Mouse (Mus musculus) lung, postnatal 0 days (tissue): ENCODE data around the gene Mybpc1. TPM values are rescaled to one million over a fixed set of nuclear protein-coding genes. Genes with fewer than 3 reads are reported as not detected.

Experiments
- ATAC-seq: fragments of 200-750 bp; cut with Nextera tagmentation; 2 replicates; pipeline ENCODE4 v1.8.0; 2017; ENCODE audit warnings: moderate library complexity
- DNase-seq: peaks from one replicate; pipeline ENCODE4 v3.0.0-alpha.2; 2016; ENCODE audit warnings: low spot score
- H3K27ac ChIP-seq: fragments of 300-500 bp; sonication (generic); 2 replicates; pipeline ENCODE4 v1.5.1; 2014; ENCODE audit warnings: antibody characterized with exemption, mild to moderate bottlenecking, low read length, mixed read lengths
- H3K27me3 ChIP-seq: fragments of 300-500 bp; sonication (generic); replicated peaks from 2 replicates; pipeline ENCODE4 v1.6.1; 2014; ENCODE audit warnings: low read length, mixed read lengths; ENCODE audit not compliant: insufficient read depth
- H3K36me3 ChIP-seq: fragments of 300-500 bp; sonication (generic); 2 replicates; pipeline ENCODE4 v1.6.1; 2014; ENCODE audit warnings: low read length, mixed read lengths; ENCODE audit not compliant: insufficient read depth
- H3K4me1 ChIP-seq: fragments of 300-500 bp; sonication (generic); 2 replicates; pipeline ENCODE4 v1.6.1; 2014; ENCODE audit warnings: antibody characterized with exemption, low read depth, low read length, mixed read lengths; ENCODE audit not compliant: insufficient read depth
- H3K4me2 ChIP-seq: fragments of 300-500 bp; sonication (generic); replicated peaks from 2 replicates; pipeline ENCODE4 v1.6.1; 2014; ENCODE audit warnings: low read depth, mild to moderate bottlenecking, low read length, moderate library complexity, mixed read lengths
- H3K4me3 ChIP-seq: fragments of 300-500 bp; sonication (generic); 2 replicates; pipeline ENCODE4 v1.5.1; 2014; ENCODE audit warnings: low read depth, low read length
- H3K9ac ChIP-seq: fragments of 300-500 bp; sonication (generic); replicated peaks from 2 replicates; pipeline ENCODE4 v1.6.1; 2014; ENCODE audit warnings: low read depth, mild to moderate bottlenecking
- H3K9me3 ChIP-seq: fragments of 300-500 bp; sonication (generic); 2 replicates; pipeline ENCODE4 v1.6.1; 2016; ENCODE audit warnings: low read length, mixed read lengths
- CTCF ChIP-seq: IDR thresholded peaks from 2 replicates; pipeline ENCODE4 v1.5.1; 2016; ENCODE audit warnings: antibody characterized with exemption, mild to moderate bottlenecking
- EP300 ChIP-seq: IDR thresholded peaks from 2 replicates; pipeline ENCODE4 v1.6.1; 2016; ENCODE audit warnings: antibody characterized with exemption, mild to moderate bottlenecking, control low read depth
- WGBS: fragments of 180-500 bp; shearing (Covaris S2); extraction: QIAGEN DNeasy Blood & Tissue Kit; methylation state at CpG from one replicate; pipeline ENCODE4 v1.1.7; 2014; 5-methylcytosine and 5-hydroxymethylcytosine counted together
- polyA plus RNA-seq: library from polyadenylated mRNA; unstranded; fragments of >200 nt; fragmentation: Nextera tagmentation; extraction: Ambion mirVana; gene quantifications from 2 replicates; pipeline ENCODE4 v1.2.1, GENCODE M21; 2015

The Mybpc1 gene
- polyA plus RNA-seq, 1 experiment from 2014 or later = 0.10 TPM

DNA sequence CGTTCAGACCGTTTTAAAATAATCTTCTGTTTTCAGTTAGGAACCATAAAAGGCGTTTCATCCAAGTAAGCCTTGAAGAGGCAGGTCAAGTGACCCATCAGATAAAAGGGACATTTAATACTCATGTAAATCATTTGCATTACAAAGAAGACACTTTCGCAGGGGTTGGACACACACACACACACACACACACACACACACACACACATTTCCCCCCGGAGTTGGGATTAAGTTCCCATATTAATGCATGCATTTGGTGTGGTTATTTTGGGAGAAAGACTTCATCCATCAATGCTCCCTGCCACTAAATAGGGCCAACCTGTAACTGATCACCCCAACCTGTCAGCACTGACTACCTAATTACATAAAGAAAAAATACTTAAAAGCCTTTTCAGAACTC, 1.7 kb downstream of the Mybpc1 start:
- no peak overlapping the region for H3K4me3 ChIP-seq
- no peaks in the 10 kb centered on the region for H3K36me3 ChIP-seq
- no peaks in the 10 kb centered on the region for H3K27me3 ChIP-seq
- 27% methylated on average over 5 of the region's 5 CpGs for WGBS
- H3K27ac ChIP-seq = no peak overlapping the region
- TF ChIP-seq CTCF (no peak), EP300 (no peak)
- no peak for ATAC-seq
- no peak overlapping the region for H3K4me2 ChIP-seq
- H3K9ac ChIP-seq = no peak overlapping the region
- no peaks in the 10 kb centered on the region for H3K4me1 ChIP-seq
- DNase-seq = no peak
- no peaks in the 10 kb centered on the region for H3K9me3 ChIP-seq

DNA sequence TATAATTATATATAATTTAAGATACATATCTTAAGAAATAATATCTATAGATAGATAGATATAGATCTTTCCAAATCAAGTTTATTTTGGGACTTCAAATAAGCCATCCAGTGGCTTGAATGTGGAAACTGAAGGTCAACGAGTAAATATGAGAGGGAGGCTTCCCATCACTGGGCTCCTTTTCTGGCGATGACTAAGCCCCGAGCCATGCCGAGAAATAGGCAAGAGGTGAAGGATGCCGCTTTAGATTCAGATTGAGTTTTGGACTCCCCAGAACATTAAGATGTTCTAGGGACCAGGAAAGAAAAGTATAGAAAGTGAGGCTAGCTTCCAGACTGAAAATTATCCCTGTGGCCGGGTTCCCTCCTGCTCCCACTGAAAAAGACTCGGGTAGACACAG, 4.4 kb downstream of the Mybpc1 start:
- no peaks in the 10 kb centered on the region for H3K36me3 ChIP-seq
- no peak overlapping the region for H3K27ac ChIP-seq
- 82% methylated on average over 7 of the region's 7 CpGs for WGBS
- H3K27me3 ChIP-seq = no peaks in the 10 kb centered on the region
- TF ChIP-seq EP300 (no peak), CTCF (no peak)
- H3K9ac ChIP-seq = no peak overlapping the region
- H3K4me3 ChIP-seq = no peak overlapping the region
- H3K9me3 ChIP-seq = no peaks in the 10 kb centered on the region
- ATAC-seq (no peak), DNase-seq (no peak)
- no peaks in the 10 kb centered on the region for H3K4me1 ChIP-seq
- H3K4me2 ChIP-seq = no peak overlapping the region

DNA sequence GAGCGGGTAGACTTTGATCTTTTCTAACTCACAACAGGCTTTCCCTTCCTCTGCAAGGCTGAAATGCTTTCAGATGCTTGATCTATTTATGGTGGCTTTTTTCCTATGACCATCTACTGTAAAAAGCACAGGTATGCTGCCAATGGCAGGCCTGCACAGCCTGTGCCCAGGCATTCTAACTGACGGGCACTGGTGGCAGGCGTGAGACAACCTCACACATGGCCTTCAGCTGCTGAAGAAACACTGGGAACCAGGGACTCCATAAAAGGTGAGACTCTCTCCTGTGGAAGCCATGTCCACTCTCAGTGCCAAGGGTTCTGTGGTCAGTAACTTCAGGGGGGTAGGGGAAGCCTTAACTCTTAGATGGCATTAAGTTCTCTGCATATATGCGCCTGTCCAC, 12.6 kb downstream of the Mybpc1 start:
- WGBS = 82% methylated on average over 4 of the region's 4 CpGs
- Histone ChIP-seq H3K36me3 (no peaks in the 10 kb centered on the region), H3K9me3 (no peaks in the 10 kb centered on the region), H3K4me3 (no peak overlapping the region), H3K27ac (no peak overlapping the region), H3K27me3 (no peaks in the 10 kb centered on the region), H3K4me1 (no peaks in the 10 kb centered on the region), H3K9ac (no peak overlapping the region), H3K4me2 (no peak overlapping the region)
- DNase-seq = no peak
- TF ChIP-seq EP300 (no peak), CTCF (no peak)
- ATAC-seq = no peak

DNA sequence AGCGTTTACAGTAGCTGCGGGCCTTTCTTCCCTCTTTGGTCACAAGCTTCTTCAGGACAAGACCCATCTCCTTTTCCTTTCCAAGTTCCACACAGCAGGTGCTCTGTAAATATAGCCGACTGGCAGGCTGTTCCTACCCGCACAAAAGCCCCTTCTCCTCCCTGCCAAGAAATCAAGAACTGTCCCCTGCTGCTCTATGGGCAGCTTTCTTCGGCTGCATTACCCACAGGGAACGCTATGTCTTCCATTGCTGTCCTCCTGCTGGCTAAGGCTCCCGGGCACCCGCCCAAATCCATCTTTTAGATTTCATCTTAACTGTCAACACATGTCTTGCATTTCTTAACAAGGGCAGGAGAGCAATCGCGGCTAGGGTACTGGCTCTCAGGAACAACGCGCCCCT, 13.9 kb downstream of the Mybpc1 start:
- no peaks in the 10 kb centered on the region for H3K27me3 ChIP-seq
- H3K9me3 ChIP-seq = no peaks in the 10 kb centered on the region
- H3K27ac ChIP-seq = no peak overlapping the region
- no peaks in the 10 kb centered on the region for H3K4me1 ChIP-seq
- H3K36me3 ChIP-seq = no peaks in the 10 kb centered on the region
- DNase-seq (no peak), ATAC-seq (no peak)
- H3K4me2 ChIP-seq = no peak overlapping the region
- no peak for TF ChIP-seq EP300
- H3K4me3 ChIP-seq = no peak overlapping the region
- H3K9ac ChIP-seq = no peak overlapping the region
- whole genome bisulfite sequencing = 52% methylated on average over 12 of the region's 12 CpGs

GRCm38 (mm10) chr10:88584469-88584868, 20.5 kb downstream of the Mybpc1 start:
- H3K9ac ChIP-seq = no peak overlapping the region
- H3K4me2 ChIP-seq = no peak overlapping the region
- TF ChIP-seq EP300 = no peak
- TF ChIP-seq CTCF = no peak
- H3K27me3 ChIP-seq = no peaks in the 10 kb centered on the region
- H3K4me3 ChIP-seq = no peak overlapping the region
- ATAC-seq = no peak
- 80% methylated on average over 11 of the region's 11 CpGs for WGBS
- H3K9me3 ChIP-seq = no peaks in the 10 kb centered on the region
- no peaks in the 10 kb centered on the region for H3K4me1 ChIP-seq
- H3K27ac ChIP-seq = no peak overlapping the region
- no peak for DNase-seq
- H3K36me3 ChIP-seq = no peaks in the 10 kb centered on the region

DNA sequence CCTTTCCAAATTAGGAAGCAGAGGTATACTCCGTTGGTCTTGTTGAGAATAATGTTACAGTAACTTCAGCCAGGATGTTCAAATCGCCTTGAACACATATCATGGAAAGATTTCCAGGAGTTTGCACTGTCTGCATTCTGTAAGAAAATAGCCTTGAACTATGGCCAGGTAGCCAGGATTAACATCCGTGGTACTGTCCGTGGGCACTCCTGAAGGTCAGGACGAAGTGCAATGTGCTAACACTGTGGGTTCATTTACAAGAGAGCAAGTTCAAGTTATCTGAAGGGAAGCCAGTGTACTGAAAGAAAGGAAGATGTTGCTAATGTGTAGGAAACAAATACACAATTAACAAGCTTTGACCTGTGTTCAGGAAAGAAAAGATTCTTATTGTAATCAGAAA, 24.2 kb downstream of the Mybpc1 start:
- no peaks in the 10 kb centered on the region for H3K27me3 ChIP-seq
- WGBS = 81% methylated on average over 5 of the region's 5 CpGs
- H3K27ac ChIP-seq = no peak overlapping the region
- no peaks in the 10 kb centered on the region for H3K36me3 ChIP-seq
- no peak overlapping the region for H3K4me3 ChIP-seq
- no peak for DNase-seq
- no peaks in the 10 kb centered on the region for H3K4me1 ChIP-seq
- TF ChIP-seq EP300 (no peak), CTCF (no peak)
- no peaks in the 10 kb centered on the region for H3K9me3 ChIP-seq
- no peak for ATAC-seq
- no peak overlapping the region for H3K9ac ChIP-seq
- H3K4me2 ChIP-seq = no peak overlapping the region

GRCm38 (mm10) chr10:88578651-88579050, 26.3 kb downstream of the Mybpc1 start:
- no peaks in the 10 kb centered on the region for H3K27me3 ChIP-seq
- 63% methylated on average over 4 of the region's 4 CpGs for WGBS
- no peak for ATAC-seq

More at GRCm38 (mm10) chr10:88578651-88579050, 26.3 kb downstream of the Mybpc1 start:
- Histone ChIP-seq H3K4me3 (no peak overlapping the region), H3K9ac (no peak overlapping the region), H3K4me1 (no peaks in the 10 kb centered on the region), H3K27ac (no peak overlapping the region), H3K36me3 (no peaks in the 10 kb centered on the region), H3K9me3 (no peaks in the 10 kb centered on the region), H3K4me2 (no peak overlapping the region)
- TF ChIP-seq CTCF = no peak
- no peak for TF ChIP-seq EP300
- DNase-seq = no peak
